Mouse (Mus musculus) hindbrain, embryonic 14.5 days (tissue): ENCODE measurements at regions not wholly inside any gene's neighbourhood (a gene's known extent, or its start where the extent isn't known, plus 50 kb on each side); places are given as distances from the start of the nearest gene placed in this dataset.

ENCODE experiments used
- ATAC-seq: fragments of 200-750 bp; cut with Nextera tagmentation; 2 replicates; pipeline ENCODE4 v1.8.0; 2017; ENCODE audit warnings: moderate number of reproducible peaks, mild to moderate bottlenecking, moderate TSS enrichment, moderate library complexity; ENCODE audit not compliant: low FRiP score
- DNase-seq: peaks from one replicate; pipeline ENCODE4 v3.0.0-alpha.2; 2015; ENCODE audit warnings: low spot score
- H3K27ac ChIP-seq: fragments of 300-500 bp; sonication (generic); 2 replicates; pipeline ENCODE4 v1.5.1; 2014; ENCODE audit warnings: mild to moderate bottlenecking, moderate library complexity
- H3K27me3 ChIP-seq: fragments of 300-500 bp; sonication (generic); 2 replicates; pipeline ENCODE4 v1.6.1; 2014; ENCODE audit warnings: mild to moderate bottlenecking, low read length, mixed read lengths; ENCODE audit not compliant: control insufficient read depth, insufficient read depth
- H3K36me3 ChIP-seq: fragments of 300-500 bp; sonication (generic); replicated peaks from 2 replicates; pipeline ENCODE4 v1.6.1; 2014; ENCODE audit not compliant: control insufficient read depth, insufficient read depth
- H3K4me1 ChIP-seq: fragments of 300-500 bp; sonication (generic); replicated peaks from 2 replicates; pipeline ENCODE4 v1.6.1; 2014; ENCODE audit warnings: antibody characterized with exemption, low read length, mixed read lengths; ENCODE audit not compliant: control insufficient read depth, insufficient read depth
- H3K4me2 ChIP-seq: fragments of 300-500 bp; sonication (generic); replicated peaks from 2 replicates; pipeline ENCODE4 v1.6.1; 2014; ENCODE audit warnings: mild to moderate bottlenecking, moderate library complexity
- H3K4me3 ChIP-seq: fragments of 300-500 bp; sonication (generic); replicated peaks from 2 replicates; pipeline ENCODE4 v1.5.1; 2014; ENCODE audit warnings: mild to moderate bottlenecking, low read length
- H3K9ac ChIP-seq: fragments of 300-500 bp; sonication (generic); 2 replicates; pipeline ENCODE4 v1.6.1; 2014
- H3K9me3 ChIP-seq: fragments of 300-500 bp; sonication (generic); 2 replicates; pipeline ENCODE4 v1.6.1; 2016; ENCODE audit warnings: low read length; ENCODE audit not compliant: control insufficient read depth
- WGBS: fragments of 180-500 bp; shearing (Covaris S2); extraction: QIAGEN DNeasy Blood & Tissue Kit; methylation state at CpG from one replicate; pipeline ENCODE4 v1.1.7; 2014; 5-methylcytosine and 5-hydroxymethylcytosine counted together

DNA sequence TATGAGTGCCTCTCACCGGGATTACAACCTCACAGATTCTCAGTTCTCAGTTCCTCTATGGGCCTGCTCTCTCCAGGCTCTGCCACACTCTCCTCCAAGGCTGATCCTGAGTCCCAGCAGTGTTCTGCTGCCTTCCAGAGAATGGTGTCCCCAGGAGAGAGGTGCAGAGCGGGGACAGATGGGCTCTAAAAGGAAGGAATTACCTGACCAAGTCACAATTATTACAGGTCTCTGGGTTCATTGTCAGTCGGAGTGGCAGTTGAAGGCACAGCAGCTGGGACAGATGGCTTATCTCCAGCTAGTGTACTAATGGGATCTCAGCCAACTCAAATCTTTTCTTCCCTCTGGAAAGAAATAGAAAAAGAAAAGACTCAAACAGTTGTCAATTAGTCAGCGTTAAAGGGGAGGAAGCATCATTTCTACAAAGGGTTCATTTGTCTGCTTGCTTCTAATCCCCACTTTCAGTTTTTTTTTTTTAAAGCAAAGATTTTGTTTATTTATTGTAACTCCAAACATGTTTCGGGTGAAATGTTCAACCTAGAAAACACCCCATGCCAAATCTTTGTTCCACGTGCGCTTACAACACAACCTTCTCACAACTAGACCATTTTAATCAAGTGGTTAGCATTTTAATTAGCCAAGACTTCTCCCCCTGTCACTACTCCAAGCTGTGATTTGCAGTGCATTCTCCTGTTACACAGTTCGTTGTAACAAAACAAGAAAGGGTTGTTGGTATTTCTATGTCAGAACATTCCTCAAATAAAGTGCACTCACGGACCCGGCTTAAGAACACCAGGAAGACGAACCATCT, 304.3 kb upstream of the Sox11 start:
- Histone ChIP-seq H3K27ac (no peak overlapping the region), H3K4me1 (peaks cover 4% of the 10 kb centered on the region; the same call in 1 of the 2 replicates), H3K9me3 (no peaks in the 10 kb centered on the region), H3K9ac (no peak overlapping the region), H3K4me2 (no peak overlapping the region), H3K4me3 (no peak overlapping the region), H3K27me3 (no peaks in the 10 kb centered on the region), H3K36me3 (no peaks in the 10 kb centered on the region)
- peak; percentile 59 for DNase-seq
- ATAC-seq: peak; percentile 40; the same call in 1 of the 2 replicates
- WGBS: 55% methylated on average over 11 of the region's 11 CpGs

DNA sequence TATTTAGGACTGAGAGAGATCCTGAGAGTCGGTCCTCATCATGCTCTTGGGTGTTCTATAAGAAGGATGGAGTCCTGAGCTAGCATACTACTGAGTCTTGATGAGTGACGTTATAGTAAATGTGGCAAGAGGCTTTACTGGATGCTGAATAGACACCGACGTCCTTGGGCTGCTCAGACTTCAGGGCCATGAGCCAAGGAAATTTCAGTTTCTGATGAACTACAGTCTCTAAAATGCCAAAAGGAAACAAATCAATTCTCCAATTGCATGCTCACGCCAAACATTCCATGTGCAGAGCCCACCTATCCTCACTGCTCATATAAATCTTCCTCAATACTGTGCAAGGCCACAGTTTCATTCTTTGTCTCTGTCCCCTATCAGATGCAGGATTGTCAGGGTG, 277.2 kb upstream of the Sox11 start:
- Histone ChIP-seq H3K36me3 (no peaks in the 10 kb centered on the region), H3K27me3 (no peaks in the 10 kb centered on the region), H3K27ac (no peak overlapping the region), H3K9ac (no peak overlapping the region), H3K9me3 (no peaks in the 10 kb centered on the region), H3K4me1 (no peaks in the 10 kb centered on the region), H3K4me3 (no peak overlapping the region), H3K4me2 (no peak overlapping the region)
- 79% methylated on average over 5 of the region's 5 CpGs for WGBS
- DNase-seq (no peak), ATAC-seq (no peak)

DNA sequence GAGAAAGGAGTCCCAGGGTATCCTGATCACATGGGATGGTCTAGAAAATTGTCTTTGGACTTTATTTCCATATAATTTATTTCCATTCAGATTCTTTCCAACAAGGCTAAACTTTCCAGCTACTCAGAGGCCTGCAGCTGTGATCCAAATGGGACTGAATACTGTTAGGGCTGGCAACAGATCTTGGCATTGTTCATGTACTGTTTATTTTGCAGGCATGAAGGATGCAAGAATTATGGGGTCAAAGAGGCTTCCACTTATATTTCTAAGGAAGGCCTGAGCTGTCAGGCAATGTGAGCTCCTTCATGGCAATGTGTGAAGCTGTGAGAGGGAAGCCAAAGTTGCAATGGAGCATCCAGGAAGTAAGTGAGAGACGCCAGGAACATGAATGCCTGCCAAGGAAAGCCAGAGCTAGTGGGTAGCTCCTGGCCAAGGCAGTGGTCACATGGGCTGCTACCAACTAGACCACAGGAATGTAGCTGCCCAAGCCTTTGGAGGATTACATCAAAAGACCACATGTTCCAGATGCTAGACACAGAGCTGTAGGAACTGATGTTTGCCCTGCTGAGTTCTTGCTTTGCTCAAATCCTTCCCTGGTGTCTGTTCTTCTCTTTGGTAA, 261.8 kb upstream of the Sox11 start:
- no peak for DNase-seq

DNA sequence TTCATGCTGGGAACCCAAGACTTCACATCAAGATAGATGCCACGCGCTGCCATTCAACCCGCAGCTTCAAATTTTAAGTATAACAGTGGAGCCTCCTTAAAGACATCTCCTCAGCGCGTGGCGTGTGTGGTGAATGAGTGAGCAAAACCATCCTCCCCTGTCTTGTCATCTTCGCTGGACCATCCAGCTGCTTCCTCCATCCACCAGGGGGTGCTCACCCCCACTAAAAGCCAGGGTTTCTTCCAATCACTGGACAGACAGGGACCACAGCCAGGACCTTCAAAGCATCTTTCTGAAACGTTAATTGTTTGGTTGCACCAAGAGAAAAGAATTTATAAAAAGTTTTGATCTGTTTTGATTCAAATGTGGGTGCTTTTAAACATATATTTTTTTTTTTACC, 256.8 kb upstream of the Sox11 start:
- Histone ChIP-seq H3K27me3 (no peaks in the 10 kb centered on the region), H3K4me3 (no peak overlapping the region), H3K9ac (no peak overlapping the region), H3K27ac (no peak overlapping the region), H3K4me2 (no peak overlapping the region), H3K4me1 (peaks cover 7% of the 10 kb centered on the region), H3K9me3 (peaks cover 7% of the 10 kb centered on the region; the same call in 1 of the 2 replicates), H3K36me3 (no peaks in the 10 kb centered on the region)
- WGBS: 29% methylated on average over 8 of the region's 8 CpGs
- no peak for ATAC-seq
- DNase-seq: peak; percentile 72

More for the DNA sequence above, 261.8 kb upstream of the Sox11 start:
- Histone ChIP-seq H3K9ac (no peak overlapping the region), H3K27me3 (no peaks in the 10 kb centered on the region), H3K4me2 (no peak overlapping the region), H3K4me1 (no peaks in the 10 kb centered on the region), H3K36me3 (no peaks in the 10 kb centered on the region), H3K9me3 (peaks cover 7% of the 10 kb centered on the region; the same call in 1 of the 2 replicates), H3K4me3 (no peak overlapping the region), H3K27ac (no peak overlapping the region)
- 79% methylated on average over 1 of the region's 1 CpGs for WGBS
- ATAC-seq: no peak

DNA sequence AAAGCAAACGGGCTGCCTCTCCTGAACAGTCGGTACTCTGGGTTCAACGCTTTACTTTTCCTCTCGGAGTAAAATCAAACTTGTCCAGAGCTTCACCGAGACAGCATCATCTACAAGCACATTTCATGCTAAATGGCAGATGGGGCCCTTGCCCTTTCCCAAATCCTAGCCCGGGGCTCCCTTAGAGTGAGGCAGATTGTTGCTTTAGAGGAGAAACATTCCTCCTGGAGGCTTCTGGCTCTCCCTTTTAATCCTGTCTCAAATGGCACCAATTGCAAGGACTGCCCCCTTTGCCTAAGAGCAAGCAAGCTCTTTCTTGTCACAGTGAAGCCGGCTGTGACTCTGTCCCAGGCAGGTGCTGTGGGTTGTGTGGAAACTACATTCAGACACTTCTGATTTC, 255.5 kb upstream of the Sox11 start:
- H3K4me3 ChIP-seq: no peak overlapping the region
- H3K36me3 ChIP-seq: no peaks in the 10 kb centered on the region
- DNase-seq: no peak
- H3K9me3 ChIP-seq: peaks cover 3% of the 10 kb centered on the region; the same call in 1 of the 2 replicates
- WGBS: 55% methylated on average over 7 of the region's 7 CpGs
- H3K27ac ChIP-seq: no peak overlapping the region
- ATAC-seq: no peak
- peaks cover 7% of the 10 kb centered on the region for H3K4me1 ChIP-seq
- H3K4me2 ChIP-seq: no peak overlapping the region
- no peak overlapping the region for H3K9ac ChIP-seq
- no peaks in the 10 kb centered on the region for H3K27me3 ChIP-seq

DNA sequence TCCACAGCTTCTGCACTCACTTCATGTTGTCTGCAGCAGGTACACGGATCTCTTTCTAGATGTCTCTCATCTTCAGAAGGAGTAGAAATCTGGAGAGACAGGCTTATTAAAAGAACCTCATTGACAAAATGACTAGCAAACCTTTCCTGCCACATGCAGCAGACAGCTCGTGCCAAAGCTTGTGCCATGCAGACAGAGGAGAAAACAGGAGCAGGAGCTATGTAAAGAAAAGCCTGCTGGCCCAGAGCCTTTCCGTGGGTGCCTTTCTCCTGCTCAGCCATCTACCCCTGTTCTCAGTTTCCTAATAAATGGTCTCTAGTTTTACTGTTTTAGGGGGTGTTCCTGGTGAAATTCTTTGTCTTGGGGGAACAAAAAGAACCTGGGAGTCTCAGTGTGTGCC, 254.9 kb upstream of the Sox11 start:
- no peak overlapping the region for H3K4me2 ChIP-seq
- H3K36me3 ChIP-seq: no peaks in the 10 kb centered on the region
- H3K4me3 ChIP-seq: no peak overlapping the region
- 61% methylated on average over 3 of the region's 3 CpGs for WGBS
- ATAC-seq: no peak
- H3K4me1 ChIP-seq: peaks cover 7% of the 10 kb centered on the region
- no peaks in the 10 kb centered on the region for H3K9me3 ChIP-seq
- H3K9ac ChIP-seq: no peak overlapping the region
- no peaks in the 10 kb centered on the region for H3K27me3 ChIP-seq
- no peak overlapping the region for H3K27ac ChIP-seq
- DNase-seq: no peak

DNA sequence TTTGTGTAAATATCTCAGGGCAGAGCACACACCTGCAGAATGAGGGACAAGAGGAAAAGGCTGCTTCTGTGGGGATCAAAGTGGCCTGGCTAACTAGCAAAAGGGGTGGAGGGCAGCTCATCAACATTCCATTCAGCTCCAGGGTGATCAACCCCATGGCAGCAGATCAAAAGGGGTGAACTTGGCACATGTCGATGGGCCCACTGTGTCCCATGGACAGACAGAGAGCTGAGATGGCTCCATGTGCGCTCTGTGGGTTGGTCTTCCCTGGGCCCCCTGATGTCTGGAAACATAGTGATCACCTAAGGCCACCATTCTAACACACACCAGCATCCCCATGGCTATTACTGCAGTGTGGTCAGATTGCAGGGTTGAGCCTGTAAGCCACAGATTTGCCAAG, 253.2 kb upstream of the Sox11 start:
- H3K27me3 ChIP-seq: no peaks in the 10 kb centered on the region
- 52% methylated on average over 2 of the region's 2 CpGs for WGBS
- H3K4me2 ChIP-seq: no peak overlapping the region
- no peak overlapping the region for H3K4me3 ChIP-seq
- H3K27ac ChIP-seq: no peak overlapping the region
- DNase-seq (no peak), ATAC-seq (no peak)
- no peaks in the 10 kb centered on the region for H3K36me3 ChIP-seq
- no peaks in the 10 kb centered on the region for H3K9me3 ChIP-seq
- no peak overlapping the region for H3K9ac ChIP-seq
- H3K4me1 ChIP-seq: peaks cover 7% of the 10 kb centered on the region

DNA sequence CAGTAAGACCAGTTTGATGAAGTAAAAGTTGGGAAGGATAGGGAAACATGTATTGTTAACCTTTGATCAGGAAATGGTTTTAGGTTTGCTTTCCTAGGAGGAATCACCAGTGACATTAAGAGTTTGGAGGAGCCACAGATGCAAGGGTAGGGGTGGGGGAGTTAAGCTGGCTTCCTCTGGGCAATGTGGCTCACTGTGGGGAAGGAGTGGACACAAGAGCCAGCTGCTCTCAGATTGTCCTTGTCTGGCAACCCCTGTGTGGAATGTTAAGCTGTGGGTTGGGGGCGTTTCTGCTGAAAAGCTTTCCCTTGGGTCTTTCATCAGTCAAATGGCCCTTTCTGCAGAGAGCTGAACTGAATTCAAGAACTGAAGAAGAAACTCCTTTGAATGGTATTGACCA, 251.1 kb upstream of the Sox11 start:
- Histone ChIP-seq H3K9me3 (no peaks in the 10 kb centered on the region), H3K4me2 (no peak overlapping the region), H3K9ac (no peak overlapping the region), H3K27me3 (no peaks in the 10 kb centered on the region), H3K4me3 (no peak overlapping the region), H3K36me3 (no peaks in the 10 kb centered on the region), H3K27ac (no peak overlapping the region), H3K4me1 (peaks cover 7% of the 10 kb centered on the region; the same call in 1 of the 2 replicates)
- 68% methylated on average over 1 of the region's 1 CpGs for WGBS
- ATAC-seq (no peak), DNase-seq (no peak)

DNA sequence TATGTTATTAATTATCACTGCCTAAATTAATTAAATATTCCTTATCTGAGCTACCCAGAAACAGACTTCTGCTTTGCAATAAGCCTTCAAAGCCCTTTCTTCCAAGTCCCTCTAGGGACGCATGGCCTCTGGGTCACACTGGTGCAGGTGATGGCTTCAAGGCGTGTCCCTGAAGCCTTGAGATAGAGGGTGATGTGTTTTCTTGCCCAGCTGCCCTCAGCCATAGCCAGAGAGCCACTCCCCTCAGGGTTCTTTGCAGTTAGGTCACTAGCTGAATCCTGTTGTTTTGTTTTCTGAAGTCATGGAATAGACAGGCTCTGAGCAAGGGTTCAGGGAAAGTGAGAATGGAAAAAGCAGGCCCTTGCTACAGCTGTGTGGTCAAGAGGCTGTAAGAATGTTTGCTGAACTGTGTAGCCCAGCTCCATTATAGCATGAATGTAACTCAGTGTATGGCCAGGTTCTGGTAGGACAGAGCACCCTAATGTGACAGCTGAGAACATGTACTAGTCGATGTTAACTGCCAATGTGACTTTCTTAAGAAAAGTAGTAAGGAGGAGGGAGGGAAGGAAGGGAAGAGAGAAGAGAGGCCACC, 233.8 kb upstream of the Sox11 start:
- Histone ChIP-seq H3K9me3 (no peaks in the 10 kb centered on the region), H3K4me3 (no peak overlapping the region), H3K27me3 (no peaks in the 10 kb centered on the region), H3K4me2 (no peak overlapping the region), H3K27ac (peak overlapping the region; percentile 3; the same call in 1 of the 2 replicates), H3K9ac (no peak overlapping the region), H3K36me3 (no peaks in the 10 kb centered on the region), H3K4me1 (peaks cover 8% of the 10 kb centered on the region; the same call in 1 of the 2 replicates)
- 43% methylated on average over 3 of the region's 3 CpGs for WGBS
- peak; percentile 51; the same call in 1 of the 2 replicates for ATAC-seq
- no peak for DNase-seq
